Mouse (Mus musculus) macrophage (primary cell): ENCODE results near the gene Usp7. TPM values are rescaled to one million over a fixed set of nuclear protein-coding genes. Genes with fewer than 3 reads are reported as not detected.
A peak's percentile ranks its signal among the peaks of the same experiment; 100 is the strongest.

Experiments used
- H3K27ac ChIP-seq: fragments of 350-480 bp; formaldehyde crosslinking; 2 replicates; pipeline ENCODE4 v1.9.0; 2021
- H3K36me3 ChIP-seq: fragments of 350-480 bp; formaldehyde crosslinking; 2 replicates; pipeline ENCODE4 v1.9.0; 2021; ENCODE audit errors: inconsistent target
- H3K4me3 ChIP-seq: fragments of 350-480 bp; formaldehyde crosslinking; 2 replicates; pipeline ENCODE4 v1.9.0; 2021; ENCODE audit errors: inconsistent target
- H3K79me2 ChIP-seq: fragments of 350-480 bp; formaldehyde crosslinking; 2 replicates; pipeline ENCODE4 v1.9.0; 2021; ENCODE audit errors: inconsistent target
- WGBS: methylation state at CpG from one replicate; pipeline ENCODE4 v1.1.7; 2026; ENCODE audit warnings: inconsistent platforms; ENCODE audit not compliant: missing documents; 5-methylcytosine and 5-hydroxymethylcytosine counted together
- polyA plus RNA-seq: library from polyadenylated mRNA; stranded (reverse); fragments of 250-400 nt; gene quantifications from 3 replicates; pipeline ENCODE4 v1.2.4, GENCODE M21; 2018; ENCODE audit warnings: inconsistent platforms

Usp7 gene
- polyA plus RNA-seq, 1 experiment from 2014 or later: 73.0 TPM

DNA sequence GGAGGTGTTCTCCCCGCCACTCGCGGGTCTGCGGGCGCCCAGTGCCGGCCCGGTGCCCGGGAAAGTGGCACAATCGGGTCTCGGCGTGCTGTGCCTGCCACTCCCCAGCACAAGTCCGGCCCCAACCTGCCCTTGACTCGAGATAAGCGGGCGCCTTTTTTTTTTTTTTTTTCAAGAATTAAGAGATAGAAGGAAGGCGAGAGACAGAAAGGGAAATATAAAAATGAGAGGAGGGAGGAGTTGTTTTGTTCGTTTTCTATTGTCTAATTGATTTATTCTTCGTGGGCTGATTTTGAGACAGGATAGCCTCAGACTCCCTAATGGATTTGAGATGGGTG is 119.8 kb downstream of the Usp7 start:
- H3K27ac ChIP-seq: no peak overlapping the region
- H3K79me2 ChIP-seq: peaks cover 40% of the 10 kb centered on the region
- no peak overlapping the region for H3K4me3 ChIP-seq
- WGBS: under 1% methylated on average over 18 of the region's 18 CpGs
- no peaks in the 10 kb centered on the region for H3K36me3 ChIP-seq

DNA sequence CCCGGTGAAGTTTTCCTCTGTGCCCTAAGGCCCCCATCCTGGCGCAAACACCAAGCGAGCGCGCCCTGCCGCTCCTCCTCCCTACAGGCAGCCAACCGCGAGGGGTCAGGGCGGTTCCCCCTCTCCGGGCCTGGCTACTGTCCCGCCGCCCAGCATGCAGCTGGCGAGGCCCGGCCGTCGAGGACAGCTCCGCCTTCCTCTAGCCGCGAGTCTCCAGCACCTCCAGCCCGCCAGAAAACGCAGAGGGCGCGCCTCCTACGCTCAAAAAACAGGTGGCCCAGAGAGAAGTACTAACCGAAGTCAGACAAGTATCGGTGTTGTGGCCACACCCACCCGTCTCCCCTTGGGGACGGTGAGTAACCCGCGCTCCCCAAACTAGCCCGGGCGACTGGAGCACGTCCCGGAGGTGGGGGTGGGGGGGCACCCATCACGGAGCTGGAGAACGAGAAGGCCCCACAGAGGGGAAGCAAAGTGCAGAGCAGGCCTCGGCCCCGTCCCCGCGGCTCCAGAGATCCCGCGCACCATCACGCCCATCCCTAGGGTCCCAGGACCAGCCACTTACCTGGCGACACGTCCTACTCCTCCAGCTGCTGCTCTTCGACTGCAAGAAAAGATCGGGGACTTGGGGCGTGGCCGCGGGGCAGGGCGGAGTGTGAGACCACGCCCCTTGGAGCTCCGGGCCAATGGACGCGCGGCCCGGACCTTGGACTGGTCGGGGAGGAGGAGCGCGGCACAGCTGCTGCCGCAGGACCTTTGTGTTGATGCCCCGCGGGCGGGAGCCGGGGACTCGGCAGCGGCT is 120.4 kb downstream of the Usp7 start, which contains the start of gene Carhsp1:
Gene Carhsp1, minus strand, starts transcription at position 605 of the 799 bp plus-strand sequence.
- 1% methylated on average over 61 of the region's 67 CpGs for WGBS
- peak within 1 kb of the TSS; percentile 56 for H3K4me3 ChIP-seq
- peaks cover 46% of the 10 kb centered on the region for H3K79me2 ChIP-seq
- H3K27ac ChIP-seq: peak within 1 kb of the TSS; percentile 28; the same call in 1 of the 2 replicates
- no peaks in the 10 kb centered on the region for H3K36me3 ChIP-seq

DNA sequence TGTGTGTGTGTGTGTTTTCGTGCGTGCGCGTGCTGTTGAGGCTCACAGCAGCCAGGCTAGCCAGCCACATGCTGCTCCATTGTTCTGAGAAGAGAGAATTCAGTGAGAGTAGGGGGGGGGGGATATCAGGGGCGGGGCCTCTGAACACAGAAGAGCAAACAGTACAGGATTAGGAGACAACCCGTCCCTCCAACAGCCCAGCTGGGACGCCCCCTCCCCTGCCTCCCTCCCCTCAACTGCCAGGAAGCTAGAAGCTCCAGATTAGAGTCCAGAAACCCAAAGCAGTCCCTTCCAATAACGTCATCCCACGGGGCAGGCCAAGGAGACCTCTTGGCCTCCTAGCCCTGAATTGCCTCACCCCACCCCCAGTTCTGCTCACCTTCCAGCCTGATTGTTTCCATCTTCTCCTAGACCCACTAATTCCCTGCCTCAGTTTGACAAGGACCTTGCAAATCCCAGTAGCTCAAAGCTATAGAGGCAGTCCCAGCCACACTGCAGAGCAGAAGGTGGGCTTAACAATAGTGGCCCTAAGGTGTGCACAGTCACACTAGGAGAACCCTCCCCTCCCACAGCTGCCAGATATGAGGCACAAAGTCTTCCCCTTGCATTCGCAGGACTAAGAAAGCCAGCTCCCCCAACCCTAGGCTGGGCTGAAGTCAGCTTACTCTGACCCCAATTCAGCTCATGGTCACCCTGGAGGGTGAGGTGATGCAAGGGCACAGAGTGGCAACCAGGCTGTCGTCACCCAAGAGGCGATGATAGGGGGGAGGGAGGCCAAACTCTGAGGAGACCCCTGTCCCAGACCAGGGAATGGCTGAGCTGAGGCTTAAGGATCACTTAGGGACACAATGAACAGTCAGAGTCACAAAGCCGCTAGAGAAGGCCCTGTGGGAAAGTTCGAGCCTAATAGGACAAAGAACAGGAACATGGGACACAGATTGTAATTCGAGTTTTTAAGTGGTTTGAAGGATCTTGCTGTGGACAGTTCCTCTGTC is 121.8 kb downstream of the Usp7 start:
- peak overlapping the region; percentile 28; the same call in 1 of the 2 replicates for H3K27ac ChIP-seq
- H3K4me3 ChIP-seq: peak overlapping the region; percentile 56
- 61% methylated on average over 11 of the region's 15 CpGs for WGBS
- no peaks in the 10 kb centered on the region for H3K36me3 ChIP-seq
- peaks cover 59% of the 10 kb centered on the region for H3K79me2 ChIP-seq

DNA sequence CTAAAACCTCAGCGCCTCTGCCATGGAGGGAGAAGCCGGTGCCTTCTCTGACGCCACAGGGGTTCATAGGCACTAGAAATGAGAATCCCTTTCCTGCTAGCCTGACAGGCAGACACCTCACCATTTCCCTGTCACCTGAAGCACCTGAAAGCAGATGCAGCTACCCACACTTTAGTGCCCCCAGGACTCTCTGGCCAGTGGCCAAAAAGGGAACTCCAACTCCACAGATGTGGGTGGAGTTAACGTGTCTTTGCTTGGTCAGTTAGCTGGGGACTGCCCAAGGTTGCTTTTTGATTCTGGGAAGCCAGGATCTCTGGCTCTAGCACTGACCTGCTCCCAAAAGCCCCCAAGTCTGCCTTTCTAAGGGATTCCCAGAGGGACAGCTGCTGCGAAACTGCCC is 122.7 kb downstream of the Usp7 start:
- Histone ChIP-seq H3K36me3 (no peaks in the 10 kb centered on the region), H3K79me2 (peaks cover 68% of the 10 kb centered on the region), H3K27ac (no peak overlapping the region), H3K4me3 (no peak overlapping the region)
- WGBS: 97% methylated on average over 5 of the region's 5 CpGs

DNA sequence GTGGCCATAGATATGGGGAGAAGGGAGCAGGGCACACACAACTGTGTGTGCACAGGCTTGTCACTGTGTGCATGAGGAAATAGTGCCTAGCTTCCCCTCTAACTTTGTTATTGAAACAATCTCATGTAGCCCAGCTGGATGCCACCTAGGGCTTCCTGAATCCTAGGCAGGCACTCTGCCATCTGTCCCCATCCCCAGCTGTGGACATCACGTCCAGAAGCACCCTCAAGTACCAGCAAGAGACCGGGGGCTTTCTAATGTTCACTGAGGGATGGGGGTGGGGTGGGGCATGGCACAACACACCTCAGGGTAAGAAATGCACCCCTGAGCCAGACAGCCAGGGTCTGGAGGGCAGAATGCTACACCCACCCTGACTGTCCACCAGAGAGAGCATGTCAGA is 123.7 kb downstream of the Usp7 start:
- no peak overlapping the region for H3K4me3 ChIP-seq
- 100% methylated on average over 1 of the region's 2 CpGs for WGBS
- no peak overlapping the region for H3K27ac ChIP-seq
- no peaks in the 10 kb centered on the region for H3K36me3 ChIP-seq
- peaks cover 79% of the 10 kb centered on the region for H3K79me2 ChIP-seq

DNA sequence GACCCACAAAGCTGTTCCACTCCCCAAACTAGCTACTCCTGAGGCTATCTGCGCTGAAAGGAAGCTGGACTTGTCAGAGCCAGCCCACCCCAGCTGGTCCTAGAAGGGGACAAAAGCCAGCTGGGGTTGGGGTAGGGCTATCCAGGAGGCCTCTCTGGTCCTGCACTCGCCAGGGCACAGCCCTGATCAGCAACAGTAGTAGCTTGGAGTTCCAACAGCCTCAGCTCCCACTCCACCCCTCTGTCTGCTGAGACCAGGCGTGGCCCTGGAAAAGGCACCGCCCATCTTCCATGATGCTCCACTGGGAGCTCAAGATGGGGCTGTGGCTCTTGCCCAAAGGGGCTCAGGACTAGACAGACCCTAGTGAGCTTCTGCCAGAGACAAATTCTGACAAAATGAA is 124.3 kb downstream of the Usp7 start:
- Histone ChIP-seq H3K27ac (peak overlapping the region; percentile 79), H3K36me3 (no peaks in the 10 kb centered on the region)

DNA sequence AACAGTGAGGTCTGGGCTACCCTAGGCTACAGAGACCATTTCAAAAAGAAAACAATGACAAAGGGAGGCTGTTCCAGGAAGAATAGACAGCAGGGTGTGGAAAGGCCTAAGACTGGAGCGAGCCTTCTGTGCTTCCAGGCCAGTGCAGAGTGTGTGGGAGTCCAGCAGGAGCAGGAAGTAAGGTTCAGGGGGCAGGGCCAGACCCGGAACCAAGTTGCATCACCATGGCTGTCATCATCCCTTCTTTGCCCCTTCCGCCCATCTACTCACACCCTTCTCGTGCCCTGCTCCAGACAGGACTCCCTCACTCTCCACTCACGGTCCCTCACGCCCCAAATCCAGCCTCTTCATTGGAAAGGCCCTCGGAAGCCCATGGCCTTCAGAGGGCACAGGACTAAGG is 124.8 kb downstream of the Usp7 start:
- H3K27ac ChIP-seq: peak overlapping the region; percentile 79
- peaks cover 4% of the 10 kb centered on the region; the same call in 1 of the 2 replicates for H3K36me3 ChIP-seq
- 61% methylated on average over 7 of the region's 7 CpGs for WGBS
- H3K4me3 ChIP-seq: no peak overlapping the region
- peaks cover 81% of the 10 kb centered on the region for H3K79me2 ChIP-seq

More for the DNA sequence above, 124.3 kb downstream of the Usp7 start:
- Histone ChIP-seq H3K79me2 (peaks cover 81% of the 10 kb centered on the region), H3K4me3 (no peak overlapping the region)
- WGBS: 95% methylated on average over 4 of the region's 4 CpGs

DNA sequence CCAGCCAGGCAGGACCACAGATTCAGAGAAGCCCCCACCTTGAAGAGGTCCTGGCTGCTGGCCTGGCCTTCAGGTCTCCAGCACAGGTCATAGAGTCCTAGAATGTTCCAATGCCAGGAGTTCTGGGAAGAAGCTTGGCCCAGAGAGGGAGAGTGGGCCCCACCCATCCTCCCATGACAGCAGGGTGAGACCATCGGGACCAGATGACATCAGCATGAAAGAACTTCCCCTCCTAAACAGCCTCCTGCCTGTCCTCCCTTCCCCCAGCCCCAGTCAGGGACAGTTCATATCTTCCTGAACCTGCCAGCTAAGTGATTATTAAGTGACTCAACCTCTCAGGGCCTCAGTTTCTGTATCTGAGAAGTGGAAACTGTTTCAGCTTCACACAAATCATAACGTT is 125.7 kb downstream of the Usp7 start:
- Histone ChIP-seq H3K27ac (peak overlapping the region; percentile 79), H3K36me3 (peaks cover 12% of the 10 kb centered on the region; the same call in 1 of the 2 replicates), H3K4me3 (no peak overlapping the region), H3K79me2 (peaks cover 81% of the 10 kb centered on the region)
- 29% methylated on average over 2 of the region's 2 CpGs for WGBS

DNA sequence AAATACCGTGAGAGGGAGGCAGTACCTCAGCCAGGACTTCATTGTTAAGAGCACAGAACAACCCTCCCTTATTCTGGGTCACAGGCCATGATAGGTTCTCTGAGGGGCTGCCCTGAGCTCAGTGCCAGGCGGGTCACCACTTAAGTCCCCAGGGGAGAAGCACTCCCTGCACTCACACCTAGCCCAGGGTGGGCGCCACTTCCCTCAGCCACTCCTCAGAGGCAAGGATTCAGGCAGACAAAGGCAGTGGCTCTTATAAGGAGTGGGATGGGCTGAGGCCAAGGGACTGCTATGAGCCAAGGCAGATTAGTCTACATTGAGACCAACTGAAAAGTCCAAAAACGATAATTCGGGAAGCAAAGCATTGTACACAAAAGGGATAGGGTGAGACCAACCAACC is 126.7 kb downstream of the Usp7 start:
- peaks cover 20% of the 10 kb centered on the region; the same call in 1 of the 2 replicates for H3K36me3 ChIP-seq

DNA sequence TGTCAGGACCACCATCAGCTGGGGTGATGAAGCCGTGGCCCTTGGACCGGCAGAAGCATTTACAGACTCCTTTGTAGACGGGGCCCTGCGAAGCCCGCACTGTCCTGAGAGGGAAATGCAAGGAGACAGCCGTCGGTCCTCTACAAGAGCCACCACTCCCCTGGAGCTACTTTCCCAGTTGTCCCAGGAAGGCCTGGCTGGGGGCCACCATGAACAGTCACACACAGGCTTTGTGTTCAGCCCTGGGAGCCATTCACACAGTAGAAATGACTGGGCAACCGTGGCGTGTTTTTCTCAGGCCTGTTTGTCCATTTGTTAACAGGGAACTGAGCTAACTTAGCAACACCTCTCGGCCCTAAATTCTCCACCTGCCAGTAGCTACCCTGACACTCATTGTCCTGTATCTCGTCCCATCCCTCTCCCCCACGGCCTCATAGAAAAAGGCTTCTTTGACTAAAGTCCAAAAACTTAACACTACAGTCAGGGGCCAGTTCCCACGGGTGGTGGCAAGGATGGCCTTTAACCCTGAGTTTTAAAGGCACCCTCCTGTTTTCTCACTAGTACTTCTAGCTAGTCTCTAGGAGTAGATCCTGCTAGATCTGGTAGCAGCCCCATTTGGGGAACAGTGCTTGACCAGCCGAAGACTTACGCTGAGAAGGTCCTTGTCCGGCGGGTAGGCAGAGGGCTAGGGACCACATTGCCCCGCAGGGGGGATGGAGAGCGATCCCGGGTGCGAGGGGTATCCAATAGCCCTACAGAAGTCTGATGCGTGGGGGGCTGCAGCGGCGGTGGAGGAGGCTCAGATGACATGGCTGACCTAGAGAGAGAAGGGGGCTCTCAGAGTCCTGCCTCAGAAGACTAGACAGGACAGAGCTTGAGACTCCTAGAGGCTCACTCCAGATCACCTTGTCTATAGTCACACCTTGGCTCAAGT is 128.2 kb downstream of the Usp7 start:
- H3K4me3 ChIP-seq: no peak overlapping the region
- 93% methylated on average over 20 of the region's 24 CpGs for WGBS
- peaks cover 57% of the 10 kb centered on the region for H3K79me2 ChIP-seq
- H3K36me3 ChIP-seq: peaks cover 25% of the 10 kb centered on the region; the same call in 1 of the 2 replicates
- no peak overlapping the region for H3K27ac ChIP-seq

More for the DNA sequence above, 126.7 kb downstream of the Usp7 start:
- no peak overlapping the region for H3K27ac ChIP-seq
- H3K4me3 ChIP-seq: no peak overlapping the region
- H3K79me2 ChIP-seq: peaks cover 72% of the 10 kb centered on the region
- WGBS: 98% methylated on average over 4 of the region's 5 CpGs

DNA sequence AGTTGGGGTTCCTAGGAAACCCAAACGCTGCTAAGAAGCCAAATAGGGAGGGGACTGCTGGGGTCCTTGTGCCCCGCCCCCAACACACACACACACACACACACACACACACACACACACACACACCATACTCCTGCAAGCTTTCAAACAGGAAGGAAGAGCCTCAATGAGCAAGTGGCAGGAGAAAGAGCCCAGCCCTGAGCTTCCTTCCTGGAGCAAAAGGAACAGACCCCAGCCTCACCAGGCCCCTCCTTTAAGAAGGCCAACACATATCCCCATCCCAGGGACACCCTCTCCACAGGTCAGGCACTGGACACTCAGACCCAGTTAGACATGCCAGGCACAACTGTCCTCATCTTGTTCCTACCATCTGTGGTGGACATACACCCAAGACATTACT is 129.1 kb downstream of the Usp7 start:
- Histone ChIP-seq H3K36me3 (peaks cover 26% of the 10 kb centered on the region; the same call in 1 of the 2 replicates), H3K79me2 (peaks cover 48% of the 10 kb centered on the region), H3K27ac (no peak overlapping the region), H3K4me3 (no peak overlapping the region)
- 56% methylated on average over 2 of the region's 2 CpGs for WGBS

DNA sequence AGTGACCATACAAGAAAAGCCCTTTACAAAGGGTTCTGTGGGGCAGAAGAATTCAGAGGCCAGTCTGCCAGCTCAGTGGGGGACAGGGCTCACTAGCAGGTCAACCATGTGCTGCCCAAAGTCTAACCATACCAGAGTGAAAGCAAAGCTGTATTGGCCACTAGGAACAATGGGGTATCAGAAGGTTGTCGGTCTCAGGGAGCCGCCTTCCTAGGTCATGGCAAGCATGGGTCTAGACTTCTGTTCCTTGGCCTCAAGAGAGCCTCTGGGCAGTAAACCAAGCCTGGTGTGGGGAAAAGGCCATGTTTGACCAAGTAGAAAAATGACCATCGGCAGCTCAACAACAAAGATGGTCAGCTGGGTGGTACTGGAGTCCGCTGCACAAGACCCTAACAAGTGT is 133.3 kb downstream of the Usp7 start:
- Histone ChIP-seq H3K36me3 (peaks cover 64% of the 10 kb centered on the region), H3K79me2 (peaks cover 6% of the 10 kb centered on the region; the same call in 1 of the 2 replicates), H3K27ac (no peak overlapping the region), H3K4me3 (no peak overlapping the region)
- WGBS: 96% methylated on average over 4 of the region's 4 CpGs

DNA sequence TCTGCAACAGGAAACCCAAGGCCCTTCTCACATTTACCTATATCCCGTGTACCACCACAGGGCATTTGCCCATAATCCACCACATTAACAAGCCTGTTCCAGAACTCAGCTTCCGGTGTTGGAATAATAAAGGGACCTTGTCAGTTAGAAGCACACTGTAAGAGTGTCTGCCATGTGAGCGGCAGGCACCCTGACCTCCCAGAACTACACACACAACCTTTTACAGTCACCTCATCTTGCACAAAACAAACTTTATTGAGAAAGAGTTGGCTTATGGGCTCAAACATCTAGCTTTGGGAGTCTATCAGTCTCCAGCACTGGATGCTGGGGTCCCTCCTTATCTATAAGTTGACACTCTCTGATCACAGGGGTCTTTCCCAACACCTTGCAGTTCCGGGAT is 133.8 kb downstream of the Usp7 start:
- 93% methylated on average over 4 of the region's 4 CpGs for WGBS
- H3K79me2 ChIP-seq: peaks cover 2% of the 10 kb centered on the region; the same call in 1 of the 2 replicates
- no peak overlapping the region for H3K4me3 ChIP-seq
- H3K27ac ChIP-seq: no peak overlapping the region
- peaks cover 68% of the 10 kb centered on the region for H3K36me3 ChIP-seq

DNA sequence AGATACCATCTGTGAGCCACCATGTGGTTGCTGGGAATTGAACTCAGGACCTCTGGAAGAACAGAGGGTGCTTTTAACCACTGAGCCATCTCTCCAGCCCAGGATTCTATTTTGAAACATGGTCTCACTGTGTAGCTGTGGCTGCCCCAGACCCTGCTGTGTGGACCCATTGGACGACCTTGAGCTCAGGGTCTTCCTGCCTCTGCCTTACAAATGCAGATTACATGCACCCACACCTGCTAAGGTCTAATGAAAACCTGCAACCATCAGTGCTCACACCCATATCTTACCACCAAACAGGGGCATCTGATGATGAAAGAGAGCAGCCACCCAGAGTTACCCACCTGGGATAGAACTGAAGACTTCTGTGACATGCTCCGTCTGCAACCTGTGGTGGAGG is 135.9 kb downstream of the Usp7 start:
- no peak overlapping the region for H3K27ac ChIP-seq
- 92% methylated on average over 2 of the region's 2 CpGs for WGBS
- no peaks in the 10 kb centered on the region for H3K79me2 ChIP-seq
- H3K36me3 ChIP-seq: peaks cover 75% of the 10 kb centered on the region
- no peak overlapping the region for H3K4me3 ChIP-seq
